Mouse (Mus musculus) forelimb bud, embryonic 11.5 days (tissue): ENCODE data around the gene Emc1.

Source experiments
- DNase-seq: peaks from one replicate; pipeline ENCODE4 v3.0.0-alpha.2; 2012; ENCODE audit warnings: low read depth, low spot score

Emc1 gene

GRCm38 (mm10) chr4:139351931-139352711, at the start of gene Emc1, which contains the start of the genes Mrto4 and Ubr4:
Gene Emc1 (plus strand): TSS chr4:139352587.
Gene Mrto4 (minus strand): TSS chr4:139352576.
Gene Ubr4 (plus strand): TSS chr4:139352609.
- peak; percentile 63 for DNase-seq

GRCm38 (mm10) chr4:139305521-139305920, 46.9 kb upstream of the Emc1 start:
- no peak for DNase-seq

- no peak for DNase-seq
Measured at GRCm38 (mm10) chr4:139307916-139308315, 44.5 kb upstream of the Emc1 start.

GRCm38 (mm10) chr4:139309651-139310050, 42.7 kb upstream of the Emc1 start:
- no peak for DNase-seq

GRCm38 (mm10) chr4:139310171-139310898, 42.1 kb upstream of the Emc1 start, which contains the start of the genes Pqlc2 and Akr7a5:
Gene Pqlc2 (minus strand): TSS chr4:139310708.
Gene Akr7a5 (plus strand): TSS chr4:139310744.
- peak; percentile 96 for DNase-seq

- peak; percentile 31 for DNase-seq
Measured at GRCm38 (mm10) chr4:139310899-139311701, 41.3 kb upstream of the Emc1 start.

- no peak for DNase-seq
Measured at GRCm38 (mm10) chr4:139311707-139312106, 40.7 kb upstream of the Emc1 start.

GRCm38 (mm10) chr4:139312632-139313031, 39.8 kb upstream of the Emc1 start:
- DNase-seq = peak; percentile 29

- DNase-seq = no peak
Measured at GRCm38 (mm10) chr4:139318449-139318848, 33.9 kb upstream of the Emc1 start.

GRCm38 (mm10) chr4:139319740-139320139, 32.6 kb upstream of the Emc1 start:
- no peak for DNase-seq

GRCm38 (mm10) chr4:139330605-139331004, 21.8 kb upstream of the Emc1 start:
- DNase-seq = peak; percentile 74

- DNase-seq = no peak
Measured at GRCm38 (mm10) chr4:139334631-139335295, 17.6 kb upstream of the Emc1 start.

GRCm38 (mm10) chr4:139335507-139335906, 16.9 kb upstream of the Emc1 start:
- no peak for DNase-seq

GRCm38 (mm10) chr4:139336822-139337483, 15.4 kb upstream of the Emc1 start:
- peak; percentile 87 for DNase-seq

GRCm38 (mm10) chr4:139338145-139338544, 14.2 kb upstream of the Emc1 start:
- no peak for DNase-seq

- no peak for DNase-seq
Measured at GRCm38 (mm10) chr4:139340835-139341234, 11.6 kb upstream of the Emc1 start.

- no peak for DNase-seq
Measured at GRCm38 (mm10) chr4:139341556-139342233, 10.7 kb upstream of the Emc1 start.

- no peak for DNase-seq
Measured at GRCm38 (mm10) chr4:139343718-139344117, 8.7 kb upstream of the Emc1 start.

- DNase-seq = no peak
Measured at GRCm38 (mm10) chr4:139345416-139346019, 6.9 kb upstream of the Emc1 start.

GRCm38 (mm10) chr4:139352832-139353231, 445 bp downstream of the Emc1 start:
- no peak for DNase-seq
